Mouse (Mus musculus) kidney, adult 2 months (tissue): ENCODE measurements around the gene Csad. TPM values are rescaled to one million over a fixed set of nuclear protein-coding genes. Genes with fewer than 3 reads are reported as not detected.
A peak's percentile ranks its signal among the peaks of the same experiment; 100 is the strongest.
"Not testable (repeated sequence)": the region's sequence is repeated elsewhere in the genome, so short reads cannot be mapped to it uniquely, and the experiment has no call there.

Source experiments
- DNase-seq: peaks from one replicate; pipeline ENCODE4 v3.0.0; 2021
- H3K27ac ChIP-seq: fragments of 200-500 bp; 2 replicates; pipeline ENCODE4 v1.5.1; 2012; ENCODE audit warnings: low read depth, low read length, control low read depth, inconsistent platforms; ENCODE audit not compliant: insufficient read depth
- H3K27me3 ChIP-seq: fragments of 200-500 bp; replicated peaks from 2 replicates; pipeline ENCODE4 v1.6.1; 2012; ENCODE audit warnings: mild to moderate bottlenecking, moderate library complexity, low read length, inconsistent platforms; ENCODE audit not compliant: control insufficient read depth, insufficient read depth
- H3K36me3 ChIP-seq: fragments of 200-500 bp; 2 replicates; pipeline ENCODE4 v1.6.1; 2012; ENCODE audit warnings: mild to moderate bottlenecking, moderate library complexity, low read length, inconsistent platforms; ENCODE audit not compliant: control insufficient read depth, insufficient read depth
- H3K4me1 ChIP-seq: fragments of 200-500 bp; 2 replicates; pipeline ENCODE4 v1.6.1; 2011; ENCODE audit warnings: low read length; ENCODE audit not compliant: control insufficient read depth, insufficient read depth
- H3K4me3 ChIP-seq: fragments of 200-500 bp; 2 replicates; pipeline ENCODE4 v1.5.1; 2011; ENCODE audit warnings: mild to moderate bottlenecking, low read depth, low read length, control low read depth; ENCODE audit not compliant: insufficient read depth
- CTCF ChIP-seq: fragments of 200-500 bp; conservative IDR thresholded peaks from 2 replicates; pipeline ENCODE4 v1.5.1; 2011; ENCODE audit warnings: low read depth, mild to moderate bottlenecking, control low read depth, low read length, moderate library complexity, mixed read lengths; ENCODE audit not compliant: insufficient read depth, insufficient read length
- POLR2A ChIP-seq: fragments of 200-500 bp; IDR thresholded peaks from one replicate; pipeline ENCODE4 v1.6.1; 2011; ENCODE audit warnings: low read depth, low read length, control low read depth
- WGBS: fragments of 180-500 bp; shearing (Covaris S2); methylation state at CpG from one replicate; pipeline ENCODE4 v1.1.7; 2018; 5-methylcytosine and 5-hydroxymethylcytosine counted together
- polyA plus RNA-seq: library from polyadenylated mRNA; depleted of rRNA; stranded (reverse); fragments of >200 nt; gene quantifications from 2 replicates; pipeline ENCODE4 v1.2.3, GENCODE M21; 2012

Gene Csad
- polyA plus RNA-seq, 1 experiment, result 216 TPM

GRCm38 (mm10) chr15:102160415-102161060 is 44.0 kb downstream of the Csad start:
- no peak overlapping the region for H3K27ac ChIP-seq
- WGBS, result 85% methylated on average over 27 of the region's 27 CpGs
- no peak for DNase-seq
- H3K36me3 ChIP-seq, result no peaks in the 10 kb centered on the region
- H3K4me3 ChIP-seq, result no peak overlapping the region
- H3K4me1 ChIP-seq, result no peaks in the 10 kb centered on the region
- H3K27me3 ChIP-seq, result no peaks in the 10 kb centered on the region
- TF ChIP-seq CTCF, result no peak
- TF ChIP-seq POLR2A, result no peak

GRCm38 (mm10) chr15:102156836-102157235 is 47.7 kb downstream of the Csad start:
- H3K27ac ChIP-seq, result no peak overlapping the region
- H3K4me1 ChIP-seq, result no peaks in the 10 kb centered on the region
- no peaks in the 10 kb centered on the region for H3K27me3 ChIP-seq
- H3K4me3 ChIP-seq, result no peak overlapping the region
- TF ChIP-seq CTCF (no peak), POLR2A (no peak)
- H3K36me3 ChIP-seq, result no peaks in the 10 kb centered on the region
- WGBS, result 65% methylated on average over 20 of the region's 20 CpGs
- no peak for DNase-seq

DNA sequence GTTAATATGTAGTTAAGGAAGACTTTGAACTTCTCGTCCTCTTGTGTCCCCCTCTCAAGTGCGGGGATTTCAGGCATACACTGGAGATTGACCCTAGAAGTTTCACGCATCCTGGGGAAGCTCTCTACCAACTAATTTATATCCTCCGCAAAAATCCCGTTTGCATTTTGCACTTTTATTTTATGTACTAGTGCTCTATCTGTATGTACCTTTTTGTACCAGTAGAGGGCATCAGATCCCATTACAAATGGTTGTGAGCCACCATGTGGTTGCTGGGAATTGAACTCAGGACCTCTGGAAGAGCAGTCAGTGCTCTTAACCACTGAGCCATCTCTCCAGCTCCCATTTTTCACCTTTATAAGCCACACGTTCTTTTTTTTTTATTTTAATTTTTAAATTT is 49.5 kb downstream of the Csad start:
- not testable (repeated sequence) for DNase-seq, H3K27ac ChIP-seq, H3K27me3 ChIP-seq, H3K4me3 ChIP-seq, H3K36me3 ChIP-seq
- 84% methylated on average over 6 of the region's 6 CpGs for WGBS
- H3K4me1 ChIP-seq, result peaks cover 11% of the 10 kb centered on the region

DNA sequence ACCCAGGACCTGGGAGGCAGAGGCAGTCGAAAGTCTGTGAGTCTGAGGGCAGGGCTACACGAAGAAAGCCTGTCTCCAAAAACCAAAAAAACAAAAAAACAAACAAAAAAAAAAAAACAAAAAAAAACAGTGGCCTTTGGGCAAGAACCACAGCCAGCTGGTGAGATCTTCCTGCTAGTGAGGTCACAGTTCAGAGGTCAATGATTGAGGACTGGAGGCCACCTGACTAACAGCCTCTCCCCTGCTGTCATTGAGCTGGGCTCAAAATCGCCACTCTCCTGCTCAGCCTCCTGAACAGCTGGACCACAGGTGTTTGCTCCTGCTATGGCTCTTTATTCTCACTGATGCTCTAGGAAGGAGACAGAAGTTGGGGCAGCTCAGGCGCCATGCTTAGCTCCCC is 51.9 kb downstream of the Csad start:
- H3K27ac ChIP-seq, result no peak overlapping the region
- WGBS, result 53% methylated on average over 4 of the region's 4 CpGs
- peaks cover 13% of the 10 kb centered on the region for H3K4me1 ChIP-seq
- no peaks in the 10 kb centered on the region for H3K27me3 ChIP-seq
- no peaks in the 10 kb centered on the region for H3K36me3 ChIP-seq
- no peak overlapping the region for H3K4me3 ChIP-seq
- DNase-seq, result no peak
- TF ChIP-seq CTCF (no peak), POLR2A (no peak)

GRCm38 (mm10) chr15:102150301-102151135 is 54.0 kb downstream of the Csad start, which contains the start of gene Soat2:
TSS of gene Soat2 (plus strand) at chr15:102150526.
- peaks cover 13% of the 10 kb centered on the region for H3K4me1 ChIP-seq
- WGBS, result 42% methylated on average over 20 of the region's 20 CpGs
- no peak within 1 kb of the TSS for H3K4me3 ChIP-seq
- peak within 1 kb of the TSS; percentile 46 for H3K27ac ChIP-seq
- DNase-seq, result peak; percentile 51
- TF ChIP-seq CTCF (no peak), POLR2A (no peak)
- H3K36me3 ChIP-seq, result no peaks in the 10 kb centered on the region
- no peaks in the 10 kb centered on the region for H3K27me3 ChIP-seq

DNA sequence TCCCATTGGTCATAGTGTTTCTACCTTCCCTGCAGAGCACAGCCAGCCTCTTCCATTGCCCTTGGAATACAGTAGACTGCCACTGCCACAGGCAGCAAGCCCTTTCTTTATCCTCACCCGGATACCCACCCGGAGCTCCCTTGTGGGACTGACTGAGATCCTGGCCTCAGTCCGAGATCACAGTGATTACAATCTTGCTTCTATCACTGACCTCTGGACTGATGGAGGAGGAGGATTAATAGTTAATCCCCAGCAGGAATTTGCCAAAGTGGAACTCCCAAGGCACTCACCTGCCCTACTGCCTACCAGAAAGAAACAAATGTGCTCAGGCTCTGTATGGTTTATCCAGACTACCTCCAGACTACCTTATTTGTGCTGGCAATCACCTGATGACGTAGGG is 55.0 kb downstream of the Csad start:
- Histone ChIP-seq H3K27me3 (no peaks in the 10 kb centered on the region), H3K4me3 (no peak overlapping the region), H3K36me3 (no peaks in the 10 kb centered on the region), H3K27ac (no peak overlapping the region), H3K4me1 (peaks cover 13% of the 10 kb centered on the region)
- TF ChIP-seq POLR2A (no peak), CTCF (no peak)
- DNase-seq, result peak; percentile 70
- WGBS, result 64% methylated on average over 4 of the region's 4 CpGs

GRCm38 (mm10) chr15:102147674-102148402 is 56.7 kb downstream of the Csad start:
- no peaks in the 10 kb centered on the region for H3K27me3 ChIP-seq
- H3K4me3 ChIP-seq, result no peak overlapping the region
- TF ChIP-seq CTCF (no peak), POLR2A (no peak)
- H3K27ac ChIP-seq, result no peak overlapping the region
- no peaks in the 10 kb centered on the region for H3K36me3 ChIP-seq
- peaks cover 13% of the 10 kb centered on the region for H3K4me1 ChIP-seq
- 69% methylated on average over 16 of the region's 16 CpGs for WGBS
- no peak for DNase-seq
